In genomic region chr8:80811591-80811991, GRCm38 (mm10) we compare ENCODE assay signal across 9 mouse cellular contexts.
A peak's percentile ranks its signal among the peaks of the same experiment; 100 is the strongest.
DNase-seq lines count a peak whose midpoint lies in the region; ATAC-seq and TF ChIP-seq lines count a peak whose summit lies in the region.
"Had no signal": no experiment of that assay in that cellular context is flagged by ENCODE, and none has a peak within 500 bp of the region (broad histone marks: within the 10 kb centered on the region; RNA-seq: fewer than 3 reads in every experiment).

No protein-coding gene starts in this region.

- TF ChIP-seq EP300 in heart, adult 2 months (IDR thresholded peaks at IDR 0.05; ENCODE audit: insufficient read depth, low read depth, low read length) = 0 out of 2 replicates have a peak, but pooled peaks have one; percentile 30

- H3K9ac ChIP-seq in lung, embryonic 15.5 days = no peak overlapping the region
- peak overlapping the region; percentile 55 for H3K9ac ChIP-seq in heart, adult 2 months (ENCODE audit: low read depth, low read length)
- no peak overlapping the region for H3K9ac ChIP-seq in kidney, embryonic 14.5 days (ENCODE audit: low read depth, low read length)
- no peak overlapping the region for H3K9ac ChIP-seq in stomach, embryonic 14.5 days (replicated peaks; ENCODE audit: low read depth, low read length)

- peaks cover 1% of the 10 kb centered on the region; the same call in 1 of the 2 replicates for H3K79me2 ChIP-seq in heart, adult 2 months (replicated peaks; ENCODE audit: control insufficient read depth, insufficient read depth, low read length)

- H3K4me1 ChIP-seq in lung, embryonic 15.5 days = peaks cover 46% of the 10 kb centered on the region
- H3K4me1 ChIP-seq in heart, adult 2 months (ENCODE audit: control insufficient read depth, insufficient read depth, low read length) = peaks cover 39% of the 10 kb centered on the region
- peaks cover 33% of the 10 kb centered on the region for H3K4me1 ChIP-seq in kidney, embryonic 14.5 days (ENCODE audit: control insufficient read depth, insufficient read depth, low read length)
- peaks cover 41% of the 10 kb centered on the region for H3K4me1 ChIP-seq in stomach, embryonic 14.5 days (ENCODE audit: control insufficient read depth, insufficient read depth, low read length)

- no peak overlapping the region for H3K4me3 ChIP-seq in lung, embryonic 15.5 days
- no peak overlapping the region for H3K4me3 ChIP-seq in heart, adult 2 months
- H3K4me3 ChIP-seq in kidney, embryonic 14.5 days (ENCODE audit: low read length) = no peak overlapping the region
- H3K4me3 ChIP-seq in stomach, embryonic 14.5 days (ENCODE audit: low read depth, low read length) = no peak overlapping the region

- H3K27me3 ChIP-seq in lung, embryonic 15.5 days = no peaks in the 10 kb centered on the region
- H3K27me3 ChIP-seq in heart, adult 2 months (ENCODE audit: control insufficient read depth, insufficient read depth, low read length) = no peaks in the 10 kb centered on the region
- H3K27me3 ChIP-seq in kidney, embryonic 14.5 days (ENCODE audit: control insufficient read depth, insufficient read depth, low read length) = no peaks in the 10 kb centered on the region
- H3K27me3 ChIP-seq in stomach, embryonic 14.5 days (ENCODE audit: control insufficient read depth, insufficient read depth, low read length) = no peaks in the 10 kb centered on the region

- no peak overlapping the region for H3K4me2 ChIP-seq in lung, embryonic 15.5 days
- no peak overlapping the region for H3K4me2 ChIP-seq in kidney, embryonic 14.5 days (replicated peaks; ENCODE audit: low read depth, low read length)
- no peak overlapping the region for H3K4me2 ChIP-seq in stomach, embryonic 14.5 days (replicated peaks; ENCODE audit: low read depth, low read length)

- no peak for TF ChIP-seq CTCF in heart, adult 2 months (IDR thresholded peaks at IDR 0.05)

- H3K9me3 ChIP-seq in lung, embryonic 15.5 days = no peaks in the 10 kb centered on the region
- H3K9me3 ChIP-seq in kidney, embryonic 14.5 days (ENCODE audit: control insufficient read depth, low read length) = no peaks in the 10 kb centered on the region
- H3K9me3 ChIP-seq in stomach, embryonic 14.5 days (ENCODE audit: control insufficient read depth, low read depth, low read length) = no peaks in the 10 kb centered on the region

- 37% methylated on average over 4 of the region's 4 CpGs for WGBS in lung, embryonic 15.5 days
- WGBS in heart, adult 2 months = 8% methylated on average over 4 of the region's 4 CpGs
- WGBS in kidney, embryonic 14.5 days = 61% methylated on average over 4 of the region's 4 CpGs
- WGBS in stomach, embryonic 14.5 days = 54% methylated on average over 4 of the region's 4 CpGs

- H3K27ac ChIP-seq in lung, embryonic 15.5 days = peak overlapping the region; percentile 58
- peak overlapping the region; percentile 97 for H3K27ac ChIP-seq in heart, adult 2 months
- H3K27ac ChIP-seq in kidney, embryonic 14.5 days (ENCODE audit: low read depth, low read length) = peak overlapping the region; percentile 63; the same call in 1 of the 2 replicates
- H3K27ac ChIP-seq in stomach, embryonic 14.5 days (ENCODE audit: low read length) = peak overlapping the region; percentile 44; the same call in 1 of the 2 replicates

- no peak for ATAC-seq in lung, embryonic 15.5 days (ENCODE audit: borderline replicate concordance, extremely low read depth, low FRiP score, low TSS enrichment)
- ATAC-seq in kidney, embryonic 14.5 days (ENCODE audit: low FRiP score, low TSS enrichment) = no peak
- no peak for ATAC-seq in stomach, embryonic 14.5 days (ENCODE audit: insufficient number of reproducible peaks, insufficient read depth, low FRiP score, low read depth)
- no peak for ATAC-seq in megakaryocyte progenitor cell, adult 5-6 weeks (replicated peaks; ENCODE audit: poor library complexity)

- 0 out of 2 replicates have a peak, but pooled peaks have one; percentile 60 for TF ChIP-seq POLR2A in heart, adult 2 months (IDR thresholded peaks at IDR 0.05; ENCODE audit: insufficient read depth, low read depth, low read length)

- intact Hi-C loops in heart, adult 2 months (cut with DNase I) = loop anchor here (2.0 kb wide), 1 partner anchor 35 kb away; no protein-coding TSS in a partner anchor

- no peaks in the 10 kb centered on the region for H3K36me3 ChIP-seq in lung, embryonic 15.5 days
- peaks cover 33% of the 10 kb centered on the region for H3K36me3 ChIP-seq in heart, adult 2 months (ENCODE audit: control insufficient read depth, insufficient read depth, low read length)
- H3K36me3 ChIP-seq in kidney, embryonic 14.5 days (ENCODE audit: control insufficient read depth, insufficient read depth, low read length) = no peaks in the 10 kb centered on the region
- H3K36me3 ChIP-seq in stomach, embryonic 14.5 days (ENCODE audit: control insufficient read depth, insufficient read depth, low read length) = no peaks in the 10 kb centered on the region

- DNase-seq in lung, postnatal 36 days = no peak
- peak in 1 of 2 experiments; percentile 64 for DNase-seq in heart, adult 2 months
- no peak for DNase-seq in cerebellum, postnatal 36 days
- no peak for DNase-seq in natural killer cell, adult 2 months (ENCODE audit: low spot score in 2 of 2)
- DNase-seq: thymus, adult 2 months had no signal

Comparison
In these comparisons a context has a peak if more than half of its experiments do, and no peak if none do; other contexts are left out.
1. H3K27ac ChIP-seq: peak in every context shown above with its lines; median percentile 97 in heart, adult 2 months; 63 in kidney, embryonic 14.5 days; 58 in lung, embryonic 15.5 days; 44 in stomach, embryonic 14.5 days.